Mouse (Mus musculus) CH12.LX (cell line): ENCODE data around the gene Prn.

Experiments
- CHD2 ChIP-seq: IDR thresholded peaks from 2 replicates; pipeline ENCODE4 v1.6.1; 2011; ENCODE audit warnings: low read length, improper control_type of control experiment
- CTCF ChIP-seq, 2 experiments: IDR thresholded peaks in 1 of 2; conservative IDR thresholded peaks in 1 of 2; 2 replicates each; pipeline ENCODE4 v1.5.1; 2011 to 2012; ENCODE audit warnings: low read depth in 2 of 2, low read length in 2 of 2, improper control_type of control experiment in 1 of 2, inconsistent platforms in 1 of 2, mild to moderate bottlenecking in 1 of 2, moderate library complexity in 1 of 2
- EP300 ChIP-seq: IDR thresholded peaks from 2 replicates; pipeline ENCODE4 v1.6.1; 2011; ENCODE audit warnings: low read length, improper control_type of control experiment
- ETS1 ChIP-seq: conservative IDR thresholded peaks from 2 replicates; pipeline ENCODE4 v1.6.1; 2012; ENCODE audit warnings: low read depth, mild to moderate bottlenecking, inconsistent platforms, low read length, improper control_type of control experiment, moderate library complexity
- MAFK ChIP-seq: IDR thresholded peaks from 2 replicates; pipeline ENCODE4 v1.6.1; 2011; ENCODE audit warnings: low read length, improper control_type of control experiment; ENCODE audit not compliant: insufficient replicate concordance
- MAX ChIP-seq: IDR thresholded peaks from 2 replicates; pipeline ENCODE4 v1.6.1; 2011; ENCODE audit warnings: low read length, improper control_type of control experiment
- MXI1 ChIP-seq: IDR thresholded peaks from 2 replicates; pipeline ENCODE4 v1.6.1; 2011; ENCODE audit warnings: mild to moderate bottlenecking, low read depth, low read length, improper control_type of control experiment
- MYC ChIP-seq: IDR thresholded peaks from 2 replicates; pipeline ENCODE4 v1.6.1; 2011; ENCODE audit warnings: low read depth, mild to moderate bottlenecking, improper control_type of control experiment, low read length
- NELFE ChIP-seq: IDR thresholded peaks from 2 replicates; pipeline ENCODE4 v1.6.1; 2011; ENCODE audit warnings: low read depth, low read length, improper control_type of control experiment
- POLR2A ChIP-seq: IDR thresholded peaks from 2 replicates; pipeline ENCODE4 v1.6.1; 2011; ENCODE audit warnings: low read depth, mild to moderate bottlenecking, improper control_type of control experiment, low read length
- POLR2AphosphoS2 ChIP-seq: IDR thresholded peaks from 2 replicates; pipeline ENCODE4 v1.6.1; 2011; ENCODE audit warnings: low read depth, low read length, improper control_type of control experiment
- UBTF ChIP-seq: IDR thresholded peaks from 2 replicates; pipeline ENCODE4 v1.6.1; 2012; ENCODE audit warnings: low read depth, mild to moderate bottlenecking, inconsistent platforms, low read length, improper control_type of control experiment, moderate library complexity
- USF2 ChIP-seq: conservative IDR thresholded peaks from 2 replicates; pipeline ENCODE4 v1.6.1; 2011; ENCODE audit warnings: low read depth, low read length, improper control_type of control experiment
- ZC3H11A ChIP-seq: IDR thresholded peaks from 2 replicates; pipeline ENCODE4 v1.6.1; 2012; ENCODE audit warnings: low read depth, mild to moderate bottlenecking, inconsistent platforms, low read length, improper control_type of control experiment

DNA sequence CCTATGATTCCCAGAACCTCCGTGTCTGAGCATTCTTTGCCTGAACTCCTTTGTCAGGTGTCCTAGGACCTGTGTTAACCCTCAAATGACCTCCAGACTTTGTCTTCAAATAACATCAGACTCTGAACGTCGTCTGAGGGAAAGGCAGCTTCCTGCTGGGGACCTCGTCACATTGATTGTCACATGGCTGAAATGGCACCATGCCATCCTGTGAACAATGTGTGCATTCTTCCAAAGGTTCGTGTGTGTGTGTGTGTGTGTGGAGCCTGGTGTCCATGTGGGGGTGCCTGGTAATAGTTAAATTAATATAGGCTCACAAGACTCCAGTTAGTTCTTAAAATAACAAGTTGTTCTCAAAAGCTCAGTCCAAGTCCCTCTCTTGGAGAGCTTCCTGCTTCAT lies 87.6 kb downstream of the Prn start:
- TF ChIP-seq MAFK (no peak), CTCF (conservative IDR thresholded peaks at IDR 0.05 in 1 of 2, IDR thresholded peaks at IDR 0.05 in 1 of 2; ENCODE audit: low read depth in 2 of 2, low read length in 2 of 2) (no peak), MYC (no peak), MAX (no peak), USF2 (no peak), UBTF (no peak), POLR2A (no peak), ETS1 (no peak), CHD2 (no peak), POLR2AphosphoS2 (no peak), ZC3H11A (no peak), MXI1 (no peak), NELFE (no peak), EP300 (no peak)
